Mouse (Mus musculus): ENCODE results near the gene Men1. TPM values are rescaled to one million over a fixed set of nuclear protein-coding genes. Genes with fewer than 3 reads are reported as not detected.

The Men1 gene
- polyA plus RNA-seq, 1 experiment = 38.5 TPM

DNA sequence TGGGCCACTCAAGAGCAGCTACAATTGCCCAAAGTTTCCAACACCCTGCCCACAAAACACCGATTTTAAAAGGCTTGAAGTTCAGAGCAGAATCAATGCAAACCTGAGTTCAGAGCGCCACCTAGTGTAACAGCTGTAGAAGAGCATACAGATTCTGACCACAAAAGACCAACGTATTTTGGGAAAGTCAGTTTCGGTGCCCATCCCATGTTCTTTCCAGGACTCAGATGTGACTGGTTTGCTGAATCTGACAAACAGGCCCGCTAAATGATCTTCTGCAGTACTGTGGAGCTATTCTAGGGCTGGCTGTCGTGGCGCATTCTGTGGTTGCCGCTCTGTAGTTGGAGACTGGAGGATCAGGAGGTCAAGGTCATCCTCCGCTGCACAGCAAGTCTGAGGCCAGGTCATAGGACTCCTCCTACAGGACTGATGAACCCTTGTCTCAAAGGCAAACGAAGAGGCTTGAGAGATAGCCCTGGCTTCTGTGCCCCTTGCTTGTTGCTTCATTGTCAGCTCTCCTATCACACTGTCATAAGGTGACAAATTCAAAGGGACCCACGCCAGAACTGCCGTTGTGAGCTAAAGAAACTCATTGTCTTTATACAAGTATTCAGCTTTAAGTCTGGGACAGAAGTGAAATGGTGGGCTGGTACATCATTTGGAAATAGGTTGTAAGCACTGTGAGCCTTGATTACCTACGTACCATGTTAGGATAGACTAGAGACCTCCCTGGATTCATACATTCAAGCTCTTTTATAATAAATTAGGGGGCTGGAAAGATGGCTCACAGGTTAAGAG is 2.9 kb upstream of the Men1 start:
- Histone ChIP-seq H3K4me1 (ENCODE audit: control insufficient read depth, insufficient read depth, insufficient read length, low read length) (peaks cover 7% of the 10 kb centered on the region), H3K36me3 (ENCODE audit: control insufficient read depth, insufficient read depth, low read length) (0 out of 2 replicates have a peak, but pooled peaks cover 1% of the 10 kb centered on the region), H3K27me3 (ENCODE audit: control insufficient read depth, insufficient read depth, low read length) (no peaks in the 10 kb centered on the region), H3K4me3 (ENCODE audit: low read depth, low read length) (no peak overlapping the region; the same call in 1 of the 2 replicates), H3K27ac (ENCODE audit: insufficient read depth, low read depth, low read length) (no peak overlapping the region)
- 15% methylated on average over 13 of the region's 13 CpGs for WGBS
- 0 out of 2 replicates have a peak, but pooled peaks have one; percentile 41 for TF ChIP-seq CTCF (IDR thresholded peaks at IDR 0.05; ENCODE audit: extremely low read depth, insufficient read length, insufficient replicate concordance, low read depth, low read length)
- TF ChIP-seq POLR2A (IDR thresholded peaks at IDR 0.05; ENCODE audit: low read depth, low read length) = no peak

- peak overlapping the region; percentile 48 for H3K27ac ChIP-seq (ENCODE audit: insufficient read depth, low read depth, low read length)
- WGBS = 55% methylated on average over 9 of the region's 9 CpGs
- H3K27me3 ChIP-seq (ENCODE audit: control insufficient read depth, insufficient read depth, low read length) = no peaks in the 10 kb centered on the region
- H3K36me3 ChIP-seq (ENCODE audit: control insufficient read depth, insufficient read depth, low read length) = peaks cover 16% of the 10 kb centered on the region
- H3K4me1 ChIP-seq (ENCODE audit: control insufficient read depth, insufficient read depth, insufficient read length, low read length) = peaks cover 7% of the 10 kb centered on the region
- H3K4me3 ChIP-seq (ENCODE audit: low read depth, low read length) = 0 out of 2 replicates have a peak overlapping the region, but pooled peaks have one; percentile 81
- TF ChIP-seq POLR2A (IDR thresholded peaks at IDR 0.05; ENCODE audit: low read depth, low read length) = no peak
- TF ChIP-seq CTCF (IDR thresholded peaks at IDR 0.05; ENCODE audit: extremely low read depth, insufficient read length, insufficient replicate concordance, low read depth, low read length) = no peak
Measured at GRCm38 (mm10) chr19:6333761-6334595, 801 bp upstream of the Men1 start.

- no peaks in the 10 kb centered on the region for H3K27me3 ChIP-seq (ENCODE audit: control insufficient read depth, insufficient read depth, low read length)
- H3K4me3 ChIP-seq (ENCODE audit: low read depth, low read length) = peak overlapping the region; percentile 81
- H3K27ac ChIP-seq (ENCODE audit: insufficient read depth, low read depth, low read length) = no peak overlapping the region
- H3K36me3 ChIP-seq (ENCODE audit: control insufficient read depth, insufficient read depth, low read length) = peaks cover 20% of the 10 kb centered on the region
- TF ChIP-seq CTCF (IDR thresholded peaks at IDR 0.05; ENCODE audit: extremely low read depth, insufficient read length, insufficient replicate concordance, low read depth, low read length) = no peak
- no peak for TF ChIP-seq POLR2A (IDR thresholded peaks at IDR 0.05; ENCODE audit: low read depth, low read length)
- H3K4me1 ChIP-seq (ENCODE audit: control insufficient read depth, insufficient read depth, insufficient read length, low read length) = peaks cover 12% of the 10 kb centered on the region
- under 1% methylated on average over 25 of the region's 25 CpGs for WGBS
Measured at GRCm38 (mm10) chr19:6335458-6335827, 664 bp downstream of the Men1 start.

DNA sequence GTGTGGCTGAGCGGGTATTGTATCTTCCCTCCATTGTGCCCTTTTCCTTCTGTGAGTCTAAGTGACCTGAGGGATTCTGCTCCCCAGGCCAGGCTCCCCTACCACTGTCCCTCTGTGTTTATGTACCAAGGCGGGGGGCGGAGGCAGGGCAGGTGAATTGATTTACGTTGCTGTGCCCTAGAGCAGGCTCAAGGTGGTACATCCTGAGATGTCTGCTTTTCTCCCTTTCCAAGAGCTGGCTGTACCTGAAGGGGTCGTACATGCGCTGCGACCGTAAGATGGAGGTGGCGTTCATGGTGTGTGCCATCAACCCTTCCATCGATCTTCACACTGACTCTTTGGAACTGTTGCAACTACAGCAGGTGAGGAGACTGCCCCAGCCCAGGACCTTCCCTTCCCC is 2.1 kb downstream of the Men1 start:
- no peaks in the 10 kb centered on the region for H3K27me3 ChIP-seq (ENCODE audit: control insufficient read depth, insufficient read depth, low read length)
- H3K4me3 ChIP-seq (ENCODE audit: low read depth, low read length) = no peak overlapping the region
- TF ChIP-seq POLR2A (IDR thresholded peaks at IDR 0.05; ENCODE audit: low read depth, low read length) = no peak
- peaks cover 20% of the 10 kb centered on the region for H3K36me3 ChIP-seq (ENCODE audit: control insufficient read depth, insufficient read depth, low read length)
- H3K27ac ChIP-seq (ENCODE audit: insufficient read depth, low read depth, low read length) = no peak overlapping the region
- peaks cover 14% of the 10 kb centered on the region for H3K4me1 ChIP-seq (ENCODE audit: control insufficient read depth, insufficient read depth, insufficient read length, low read length)
- WGBS = 97% methylated on average over 10 of the region's 10 CpGs

- TF ChIP-seq POLR2A (IDR thresholded peaks at IDR 0.05; ENCODE audit: low read depth, low read length) (no peak), CTCF (IDR thresholded peaks at IDR 0.05; ENCODE audit: extremely low read depth, insufficient read length, insufficient replicate concordance, low read depth, low read length) (no peak)
- WGBS = 96% methylated on average over 7 of the region's 7 CpGs
- Histone ChIP-seq H3K27ac (ENCODE audit: insufficient read depth, low read depth, low read length) (no peak overlapping the region), H3K4me1 (ENCODE audit: control insufficient read depth, insufficient read depth, insufficient read length, low read length) (peaks cover 19% of the 10 kb centered on the region), H3K36me3 (ENCODE audit: control insufficient read depth, insufficient read depth, low read length) (peaks cover 20% of the 10 kb centered on the region), H3K27me3 (ENCODE audit: control insufficient read depth, insufficient read depth, low read length) (no peaks in the 10 kb centered on the region), H3K4me3 (ENCODE audit: low read depth, low read length) (no peak overlapping the region)
Measured at GRCm38 (mm10) chr19:6338171-6338570, 3.4 kb downstream of the Men1 start.

DNA sequence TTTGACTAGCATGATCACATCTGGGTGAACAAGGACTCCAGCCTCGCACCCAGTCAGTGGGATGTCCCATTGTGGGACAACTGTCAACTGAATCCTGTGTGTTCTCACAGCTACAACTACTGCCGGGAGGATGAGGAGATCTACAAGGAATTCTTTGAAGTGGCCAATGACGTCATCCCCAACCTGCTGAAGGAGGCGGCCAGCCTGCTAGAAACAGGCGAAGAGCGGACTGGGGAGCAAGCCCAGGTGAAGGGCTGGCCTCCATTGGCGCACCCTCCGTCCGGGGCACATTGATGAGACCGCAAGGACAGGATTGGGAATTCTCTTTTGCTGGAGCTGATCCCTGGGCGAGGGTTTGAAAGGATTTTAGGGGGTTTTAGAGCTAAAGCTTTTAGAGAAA is 3.9 kb downstream of the Men1 start:
- peaks cover 20% of the 10 kb centered on the region for H3K36me3 ChIP-seq (ENCODE audit: control insufficient read depth, insufficient read depth, low read length)
- TF ChIP-seq CTCF (IDR thresholded peaks at IDR 0.05; ENCODE audit: extremely low read depth, insufficient read length, insufficient replicate concordance, low read depth, low read length) = no peak
- no peak for TF ChIP-seq POLR2A (IDR thresholded peaks at IDR 0.05; ENCODE audit: low read depth, low read length)
- H3K4me1 ChIP-seq (ENCODE audit: control insufficient read depth, insufficient read depth, insufficient read length, low read length) = peaks cover 22% of the 10 kb centered on the region
- no peak overlapping the region for H3K4me3 ChIP-seq (ENCODE audit: low read depth, low read length)
- H3K27me3 ChIP-seq (ENCODE audit: control insufficient read depth, insufficient read depth, low read length) = no peaks in the 10 kb centered on the region
- 96% methylated on average over 11 of the region's 11 CpGs for WGBS
- H3K27ac ChIP-seq (ENCODE audit: insufficient read depth, low read depth, low read length) = no peak overlapping the region

GRCm38 (mm10) chr19:6339191-6339590 is 4.4 kb downstream of the Men1 start:
- no peak for TF ChIP-seq POLR2A (IDR thresholded peaks at IDR 0.05; ENCODE audit: low read depth, low read length)
- TF ChIP-seq CTCF (IDR thresholded peaks at IDR 0.05; ENCODE audit: extremely low read depth, insufficient read length, insufficient replicate concordance, low read depth, low read length) = no peak
- Histone ChIP-seq H3K4me3 (ENCODE audit: low read depth, low read length) (no peak overlapping the region), H3K27me3 (ENCODE audit: control insufficient read depth, insufficient read depth, low read length) (no peaks in the 10 kb centered on the region), H3K4me1 (ENCODE audit: control insufficient read depth, insufficient read depth, insufficient read length, low read length) (peaks cover 22% of the 10 kb centered on the region), H3K36me3 (ENCODE audit: control insufficient read depth, insufficient read depth, low read length) (peaks cover 20% of the 10 kb centered on the region), H3K27ac (ENCODE audit: insufficient read depth, low read depth, low read length) (no peak overlapping the region)
- WGBS = 95% methylated on average over 6 of the region's 6 CpGs
